Mouse (Mus musculus): Measurements from ENCODE around the gene Lysmd2. TPM values are rescaled to one million over a fixed set of nuclear protein-coding genes. Genes with fewer than 3 reads are reported as not detected.
"Not testable (repeated sequence)": the region's sequence is repeated elsewhere in the genome, so short reads cannot be mapped to it uniquely, and the experiment has no call there.

Gene Lysmd2
- polyA plus RNA-seq, 1 experiment = 8.8 TPM

- Histone ChIP-seq H3K4me3 (ENCODE audit: insufficient read depth, low read depth, low read length) (peak within 1 kb of the TSS; percentile 67), H3K4me1 (ENCODE audit: control insufficient read depth, insufficient read depth, insufficient read length, low read length) (no peaks in the 10 kb centered on the region), H3K27ac (replicated peaks; ENCODE audit: low read depth, low read length) (no peak within 1 kb of the TSS)
These were observed 14.7 kb upstream of the Lysmd2 start, which contains the start of gene Tmod2 for GRCm38 (mm10) chr9:75610571-75611493. Gene Tmod2, minus strand, starts transcription at chr9:75611325.

- no peak overlapping the region for H3K27ac ChIP-seq (replicated peaks; ENCODE audit: low read depth, low read length)
- no peak overlapping the region for H3K4me3 ChIP-seq (ENCODE audit: insufficient read depth, low read depth, low read length)
- H3K4me1 ChIP-seq (ENCODE audit: control insufficient read depth, insufficient read depth, insufficient read length, low read length) = no peaks in the 10 kb centered on the region
These were observed 9.0 kb upstream of the Lysmd2 start for GRCm38 (mm10) chr9:75616560-75616959.

GRCm38 (mm10) chr9:75618836-75619400 is 6.6 kb upstream of the Lysmd2 start:
- Histone ChIP-seq H3K4me3 (ENCODE audit: insufficient read depth, low read depth, low read length) (no peak overlapping the region), H3K27ac (replicated peaks; ENCODE audit: low read depth, low read length) (no peak overlapping the region), H3K4me1 (ENCODE audit: control insufficient read depth, insufficient read depth, insufficient read length, low read length) (no peaks in the 10 kb centered on the region)

- H3K4me1 ChIP-seq (ENCODE audit: control insufficient read depth, insufficient read depth, insufficient read length, low read length); H3K27ac ChIP-seq (replicated peaks; ENCODE audit: low read depth, low read length); H3K4me3 ChIP-seq (ENCODE audit: insufficient read depth, low read depth, low read length): not testable (repeated sequence)
These were observed 5.8 kb upstream of the Lysmd2 start for GRCm38 (mm10) chr9:75619761-75620160.

- no peak overlapping the region for H3K27ac ChIP-seq (replicated peaks; ENCODE audit: low read depth, low read length)
- peaks cover 3% of the 10 kb centered on the region; the same call in 1 of the 2 replicates for H3K4me1 ChIP-seq (ENCODE audit: control insufficient read depth, insufficient read depth, insufficient read length, low read length)
- no peak overlapping the region for H3K4me3 ChIP-seq (ENCODE audit: insufficient read depth, low read depth, low read length)
These were observed 4.1 kb upstream of the Lysmd2 start for GRCm38 (mm10) chr9:75621428-75621827.

- peaks cover 3% of the 10 kb centered on the region; the same call in 1 of the 2 replicates for H3K4me1 ChIP-seq (ENCODE audit: control insufficient read depth, insufficient read depth, insufficient read length, low read length)
- H3K27ac ChIP-seq (replicated peaks; ENCODE audit: low read depth, low read length) = no peak overlapping the region
- H3K4me3 ChIP-seq (ENCODE audit: insufficient read depth, low read depth, low read length) = peak overlapping the region; percentile 72
These were observed 472 bp upstream of the Lysmd2 start for GRCm38 (mm10) chr9:75624983-75625555.

GRCm38 (mm10) chr9:75626308-75626604 is 715 bp downstream of the Lysmd2 start:
- Histone ChIP-seq H3K27ac (replicated peaks; ENCODE audit: low read depth, low read length) (peak overlapping the region; percentile 19; the same call in 1 of the 2 replicates), H3K4me1 (ENCODE audit: control insufficient read depth, insufficient read depth, insufficient read length, low read length) (peaks cover 3% of the 10 kb centered on the region), H3K4me3 (ENCODE audit: insufficient read depth, low read depth, low read length) (peak overlapping the region; percentile 72)

GRCm38 (mm10) chr9:75630823-75631454 is 5.4 kb downstream of the Lysmd2 start:
- H3K4me1 ChIP-seq (ENCODE audit: control insufficient read depth, insufficient read depth, insufficient read length, low read length) = no peaks in the 10 kb centered on the region; the same call in 1 of the 2 replicates
- no peak overlapping the region for H3K4me3 ChIP-seq (ENCODE audit: insufficient read depth, low read depth, low read length)
- peak overlapping the region; percentile 87 for H3K27ac ChIP-seq (replicated peaks; ENCODE audit: low read depth, low read length)

- 0 out of 2 replicates have a peak overlapping the region, but pooled peaks have one; percentile 22 for H3K27ac ChIP-seq (replicated peaks; ENCODE audit: low read depth, low read length)
- no peak overlapping the region for H3K4me3 ChIP-seq (ENCODE audit: insufficient read depth, low read depth, low read length)
- H3K4me1 ChIP-seq (ENCODE audit: control insufficient read depth, insufficient read depth, insufficient read length, low read length) = no peaks in the 10 kb centered on the region; the same call in 1 of the 2 replicates
These were observed 6.6 kb downstream of the Lysmd2 start for GRCm38 (mm10) chr9:75632111-75632510.

- Histone ChIP-seq H3K27ac (replicated peaks; ENCODE audit: low read depth, low read length) (no peak overlapping the region), H3K4me1 (ENCODE audit: control insufficient read depth, insufficient read depth, insufficient read length, low read length) (no peaks in the 10 kb centered on the region; the same call in 1 of the 2 replicates), H3K4me3 (ENCODE audit: insufficient read depth, low read depth, low read length) (no peak overlapping the region)
These were observed 7.4 kb downstream of the Lysmd2 start for GRCm38 (mm10) chr9:75632902-75633301.

- Histone ChIP-seq H3K4me3 (ENCODE audit: insufficient read depth, low read depth, low read length) (no peak overlapping the region), H3K27ac (replicated peaks; ENCODE audit: low read depth, low read length) (no peak overlapping the region), H3K4me1 (ENCODE audit: control insufficient read depth, insufficient read depth, insufficient read length, low read length) (no peaks in the 10 kb centered on the region; the same call in 1 of the 2 replicates)
These were observed 8.1 kb downstream of the Lysmd2 start for GRCm38 (mm10) chr9:75633603-75634002.

- Histone ChIP-seq H3K4me3 (ENCODE audit: insufficient read depth, low read depth, low read length) (no peak overlapping the region), H3K4me1 (ENCODE audit: control insufficient read depth, insufficient read depth, insufficient read length, low read length) (no peaks in the 10 kb centered on the region; the same call in 1 of the 2 replicates), H3K27ac (replicated peaks; ENCODE audit: low read depth, low read length) (no peak overlapping the region)
These were observed 8.7 kb downstream of the Lysmd2 start for GRCm38 (mm10) chr9:75634226-75634625.

- no peaks in the 10 kb centered on the region for H3K4me1 ChIP-seq (ENCODE audit: control insufficient read depth, insufficient read depth, insufficient read length, low read length)
- H3K27ac ChIP-seq (replicated peaks; ENCODE audit: low read depth, low read length) = no peak overlapping the region
- no peak overlapping the region for H3K4me3 ChIP-seq (ENCODE audit: insufficient read depth, low read depth, low read length)
These were observed 19.9 kb downstream of the Lysmd2 start for GRCm38 (mm10) chr9:75645405-75645804.

GRCm38 (mm10) chr9:75653981-75654911 is 28.7 kb downstream of the Lysmd2 start:
- H3K4me3 ChIP-seq (ENCODE audit: insufficient read depth, low read depth, low read length) = no peak overlapping the region
- peak overlapping the region; percentile 88 for H3K27ac ChIP-seq (replicated peaks; ENCODE audit: low read depth, low read length)
- peaks cover 5% of the 10 kb centered on the region; the same call in 1 of the 2 replicates for H3K4me1 ChIP-seq (ENCODE audit: control insufficient read depth, insufficient read depth, insufficient read length, low read length)

All from brown adipose tissue, adult 24 weeks (tissue).